Mouse (Mus musculus) heart, embryonic 11.5 days (tissue): ENCODE results near the gene Faiml. TPM values are rescaled to one million over a fixed set of nuclear protein-coding genes. Genes with fewer than 3 reads are reported as not detected.
A peak's percentile ranks its signal among the peaks of the same experiment; 100 is the strongest.

ENCODE experiments used
- ATAC-seq: fragments of 200-750 bp; cut with Nextera tagmentation; replicated peaks from 2 replicates; pipeline ENCODE4 v1.8.0; 2017; ENCODE audit warnings: moderate library complexity; ENCODE audit not compliant: insufficient number of reproducible peaks, low FRiP score, low TSS enrichment
- H3K27ac ChIP-seq: fragments of 300-500 bp; sonication (generic); 2 replicates; pipeline ENCODE4 v1.5.1; 2014; ENCODE audit warnings: mild to moderate bottlenecking, low read depth, low read length
- H3K27me3 ChIP-seq: fragments of 300-500 bp; sonication (generic); 2 replicates; pipeline ENCODE4 v1.6.1; 2014; ENCODE audit warnings: mild to moderate bottlenecking, low read length, mixed read lengths; ENCODE audit not compliant: control insufficient read depth, insufficient read depth
- H3K36me3 ChIP-seq: fragments of 300-500 bp; sonication (generic); 2 replicates; pipeline ENCODE4 v1.6.1; 2014; ENCODE audit warnings: mild to moderate bottlenecking, low read length, moderate library complexity, mixed read lengths; ENCODE audit not compliant: control insufficient read depth, insufficient read depth
- H3K4me1 ChIP-seq: fragments of 300-500 bp; sonication (generic); 2 replicates; pipeline ENCODE4 v1.6.1; 2014; ENCODE audit warnings: low read length; ENCODE audit not compliant: control insufficient read depth, insufficient read depth
- H3K4me2 ChIP-seq: fragments of 300-500 bp; sonication (generic); 2 replicates; pipeline ENCODE4 v1.6.1; 2014; ENCODE audit warnings: mild to moderate bottlenecking, moderate library complexity
- H3K4me3 ChIP-seq: fragments of 300-500 bp; sonication (generic); 2 replicates; pipeline ENCODE4 v1.5.1; 2014; ENCODE audit warnings: low read depth, low read length
- H3K9ac ChIP-seq: fragments of 300-500 bp; sonication (generic); 2 replicates; pipeline ENCODE4 v1.6.1; 2014; ENCODE audit warnings: mild to moderate bottlenecking, low read depth, low read length, moderate library complexity
- H3K9me3 ChIP-seq: fragments of 300-500 bp; sonication (generic); replicated peaks from 2 replicates; pipeline ENCODE4 v1.6.1; 2016; ENCODE audit warnings: low read length; ENCODE audit not compliant: control insufficient read depth
- WGBS: fragments of 180-500 bp; shearing (Covaris S2); extraction: QIAGEN DNeasy Blood & Tissue Kit; methylation state at CpG from one replicate; pipeline ENCODE4 v1.1.7; 2014; ENCODE audit not compliant: insufficient replicate concordance; 5-methylcytosine and 5-hydroxymethylcytosine counted together
- polyA plus RNA-seq: library from polyadenylated mRNA; unstranded; fragments of >200 nt; fragmentation: Nextera tagmentation; extraction: Ambion mirVana; gene quantifications from 2 replicates; pipeline ENCODE4 v1.2.1, GENCODE M21; 2014

The Faiml gene
- not detected in 2 replicates for polyA plus RNA-seq

DNA sequence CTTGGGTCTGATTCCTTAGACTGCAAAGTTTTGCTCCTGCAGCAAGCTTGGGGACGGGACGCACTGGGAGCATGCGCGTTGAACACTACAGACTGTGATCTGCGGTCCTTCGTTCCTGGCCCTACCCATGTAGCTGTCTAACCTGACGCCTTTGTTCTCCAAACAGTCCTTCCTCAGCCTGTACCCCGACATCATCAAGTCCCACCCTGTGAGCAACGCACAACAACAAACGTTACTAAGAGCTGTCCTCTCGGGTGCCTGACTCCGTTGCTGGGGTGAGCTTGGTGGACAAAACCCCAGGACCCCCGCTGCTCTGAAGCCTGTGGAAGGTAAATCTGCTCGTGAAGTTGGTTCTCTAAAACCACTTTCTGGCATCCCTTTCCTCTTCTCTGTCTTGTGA lies at the start of gene Faiml:
Gene Faiml (minus strand): TSS at position 101 of the 400 bp plus-strand sequence.
- 87% methylated on average over 14 of the region's 14 CpGs for WGBS
- no peaks in the 10 kb centered on the region for H3K36me3 ChIP-seq
- ATAC-seq = no peak
- H3K27ac ChIP-seq = no peak within 1 kb of the TSS
- H3K27me3 ChIP-seq = no peaks in the 10 kb centered on the region
- H3K9ac ChIP-seq = no peak within 1 kb of the TSS
- no peaks in the 10 kb centered on the region for H3K4me1 ChIP-seq
- H3K4me2 ChIP-seq = no peak within 1 kb of the TSS
- no peaks in the 10 kb centered on the region for H3K9me3 ChIP-seq
- H3K4me3 ChIP-seq = no peak within 1 kb of the TSS

GRCm38 (mm10) chr9:99258891-99259290 lies 21.9 kb upstream of the Faiml start:
- 67% methylated on average over 5 of the region's 5 CpGs for WGBS
- no peak for ATAC-seq
- Histone ChIP-seq H3K27me3 (no peaks in the 10 kb centered on the region), H3K36me3 (peaks cover 4% of the 10 kb centered on the region), H3K27ac (no peak overlapping the region), H3K9ac (no peak overlapping the region), H3K9me3 (no peaks in the 10 kb centered on the region), H3K4me1 (no peaks in the 10 kb centered on the region), H3K4me2 (no peak overlapping the region), H3K4me3 (no peak overlapping the region)

- Histone ChIP-seq H3K9ac (no peak overlapping the region), H3K4me3 (no peak overlapping the region), H3K27ac (0 out of 2 replicates have a peak overlapping the region, but pooled peaks have one; percentile 22), H3K27me3 (no peaks in the 10 kb centered on the region), H3K9me3 (no peaks in the 10 kb centered on the region), H3K4me2 (no peak overlapping the region), H3K36me3 (peaks cover 3% of the 10 kb centered on the region), H3K4me1 (no peaks in the 10 kb centered on the region)
- WGBS = 73% methylated on average over 3 of the region's 3 CpGs
- no peak for ATAC-seq
These were observed 19.8 kb upstream of the Faiml start for GRCm38 (mm10) chr9:99256821-99257220.

DNA sequence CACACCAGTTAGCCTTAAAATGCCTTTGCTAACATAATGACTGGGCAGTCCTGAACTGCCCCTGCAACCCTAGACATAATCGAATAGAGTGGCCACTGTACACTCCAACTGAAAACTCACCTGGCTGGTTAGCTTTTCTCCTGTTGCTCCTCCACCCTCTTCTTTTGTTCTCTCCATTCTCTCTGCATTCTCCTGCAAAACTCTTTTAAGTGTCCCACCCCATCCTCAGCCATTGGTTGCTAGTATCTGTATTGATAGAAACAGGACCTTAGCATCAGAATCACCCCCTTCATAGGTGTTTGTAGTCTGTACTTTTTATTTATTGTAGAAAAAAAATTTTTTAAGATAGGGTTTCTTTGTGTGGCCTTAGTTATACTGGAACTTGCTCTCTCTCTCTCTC lies 19.2 kb upstream of the Faiml start:
- Histone ChIP-seq H3K36me3 (peaks cover 2% of the 10 kb centered on the region; the same call in 1 of the 2 replicates), H3K4me3 (no peak overlapping the region), H3K4me1 (no peaks in the 10 kb centered on the region), H3K27ac (0 out of 2 replicates have a peak overlapping the region, but pooled peaks have one; percentile 22), H3K9ac (no peak overlapping the region), H3K27me3 (no peaks in the 10 kb centered on the region), H3K9me3 (no peaks in the 10 kb centered on the region), H3K4me2 (no peak overlapping the region)
- WGBS = 94% methylated on average over 1 of the region's 1 CpGs
- ATAC-seq = no peak

GRCm38 (mm10) chr9:99253861-99254260 lies 16.8 kb upstream of the Faiml start:
- no peaks in the 10 kb centered on the region for H3K4me1 ChIP-seq
- H3K27ac ChIP-seq = no peak overlapping the region
- ATAC-seq = peak; percentile 52; the same call in 1 of the 2 replicates
- H3K9me3 ChIP-seq = no peaks in the 10 kb centered on the region
- WGBS = 83% methylated on average over 10 of the region's 10 CpGs
- H3K27me3 ChIP-seq = no peaks in the 10 kb centered on the region
- H3K4me2 ChIP-seq = 0 out of 2 replicates have a peak overlapping the region, but pooled peaks have one; percentile 3
- no peak overlapping the region for H3K4me3 ChIP-seq
- peaks cover 2% of the 10 kb centered on the region; the same call in 1 of the 2 replicates for H3K36me3 ChIP-seq
- H3K9ac ChIP-seq = no peak overlapping the region

DNA sequence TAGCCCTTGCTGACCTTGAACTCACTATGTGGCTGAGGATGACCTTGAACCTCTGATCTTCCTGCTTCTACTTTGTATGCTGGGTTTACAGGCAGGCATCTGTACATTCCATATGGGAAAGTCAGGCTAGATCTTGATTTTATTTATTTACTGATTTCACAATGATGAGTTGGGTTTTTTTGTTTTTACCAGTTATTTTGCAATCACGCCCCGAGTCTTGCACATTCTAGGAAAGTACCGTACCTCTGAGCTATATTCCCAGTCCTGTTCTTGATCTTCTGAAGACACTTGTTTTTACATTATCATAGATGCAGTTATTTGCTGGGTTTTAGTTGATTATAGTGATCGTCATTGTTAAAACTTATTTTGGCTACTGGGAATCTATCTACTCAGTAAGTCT lies 11.9 kb upstream of the Faiml start:
- H3K9ac ChIP-seq = no peak overlapping the region
- H3K36me3 ChIP-seq = no peaks in the 10 kb centered on the region
- H3K27ac ChIP-seq = no peak overlapping the region
- 96% methylated on average over 4 of the region's 4 CpGs for WGBS
- no peak overlapping the region for H3K4me2 ChIP-seq
- H3K4me1 ChIP-seq = no peaks in the 10 kb centered on the region
- no peak for ATAC-seq
- no peak overlapping the region for H3K4me3 ChIP-seq
- no peaks in the 10 kb centered on the region for H3K9me3 ChIP-seq
- H3K27me3 ChIP-seq = no peaks in the 10 kb centered on the region

GRCm38 (mm10) chr9:99248304-99248703 lies 11.3 kb upstream of the Faiml start:
- 48% methylated on average over 8 of the region's 8 CpGs for WGBS
- Histone ChIP-seq H3K4me3 (no peak overlapping the region), H3K27ac (no peak overlapping the region), H3K9me3 (no peaks in the 10 kb centered on the region), H3K4me1 (no peaks in the 10 kb centered on the region), H3K9ac (no peak overlapping the region), H3K36me3 (no peaks in the 10 kb centered on the region), H3K4me2 (no peak overlapping the region), H3K27me3 (no peaks in the 10 kb centered on the region)
- ATAC-seq = no peak

DNA sequence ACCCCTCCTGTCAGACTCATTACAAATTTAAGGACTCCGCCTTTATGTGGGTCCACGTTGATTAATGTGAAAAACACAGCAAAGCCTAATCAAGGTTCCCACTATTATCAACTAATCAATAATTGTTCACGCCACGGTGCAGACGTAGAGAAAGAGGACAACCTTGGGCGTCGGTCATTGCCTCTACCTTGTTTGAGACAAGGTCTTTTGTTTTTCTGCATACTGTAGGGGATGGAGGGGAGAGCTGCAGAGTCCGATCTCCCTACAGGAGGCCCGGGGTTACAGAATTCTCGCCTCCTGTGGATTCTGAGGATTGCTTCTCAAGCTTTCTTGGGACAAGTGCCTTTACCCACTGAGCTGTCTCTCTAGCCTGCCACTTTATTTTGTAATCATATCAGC lies 6.9 kb upstream of the Faiml start:
- no peaks in the 10 kb centered on the region for H3K27me3 ChIP-seq
- 0 out of 2 replicates have a peak, but pooled peaks cover 3% of the 10 kb centered on the region for H3K4me1 ChIP-seq
- H3K9me3 ChIP-seq = no peaks in the 10 kb centered on the region
- peak overlapping the region; percentile 74; the same call in 1 of the 2 replicates for H3K27ac ChIP-seq
- H3K36me3 ChIP-seq = no peaks in the 10 kb centered on the region
- peak overlapping the region; percentile 74 for H3K4me2 ChIP-seq
- H3K4me3 ChIP-seq = peak overlapping the region; percentile 64
- peak overlapping the region; percentile 82 for H3K9ac ChIP-seq
- ATAC-seq = no peak
- 4% methylated on average over 10 of the region's 10 CpGs for WGBS

- H3K36me3 ChIP-seq = no peaks in the 10 kb centered on the region
- H3K4me2 ChIP-seq = peak within 1 kb of the TSS; percentile 74
- peak; percentile 97 for ATAC-seq
- WGBS = under 1% methylated on average over 66 of the region's 66 CpGs
- peak within 1 kb of the TSS; percentile 82 for H3K9ac ChIP-seq
- H3K4me3 ChIP-seq = peak within 1 kb of the TSS; percentile 64
- peak within 1 kb of the TSS; percentile 74 for H3K27ac ChIP-seq
- no peaks in the 10 kb centered on the region for H3K27me3 ChIP-seq
- 0 out of 2 replicates have a peak, but pooled peaks cover 3% of the 10 kb centered on the region for H3K4me1 ChIP-seq
- H3K9me3 ChIP-seq = no peaks in the 10 kb centered on the region
These were observed 6.3 kb upstream of the Faiml start, which contains the start of gene Cep70 for GRCm38 (mm10) chr9:99243190-99243894. TSS of gene Cep70 (plus strand) at chr9:99243367.
